Mouse (Mus musculus) CH12.LX (cell line): Measurements from ENCODE around the gene Cbl.

Source experiments
- CHD1 ChIP-seq: IDR thresholded peaks from 2 replicates; pipeline ENCODE4 v1.6.1; 2012; ENCODE audit warnings: low read depth, low read length, improper control_type of control experiment, inconsistent platforms
- CTCF ChIP-seq, 2 experiments: IDR thresholded peaks in 1 of 2; conservative IDR thresholded peaks in 1 of 2; 2 replicates each; pipeline ENCODE4 v1.5.1; 2011 to 2012; ENCODE audit warnings: low read depth in 2 of 2, low read length in 2 of 2, improper control_type of control experiment in 1 of 2, inconsistent platforms in 1 of 2, mild to moderate bottlenecking in 1 of 2, moderate library complexity in 1 of 2
- ELF1 ChIP-seq: IDR thresholded peaks from 2 replicates; pipeline ENCODE4 v1.6.1; 2014; ENCODE audit warnings: low read depth, mild to moderate bottlenecking, inconsistent platforms, low read length, improper control_type of control experiment
- HCFC1 ChIP-seq: IDR thresholded peaks from 2 replicates; pipeline ENCODE4 v1.6.1; 2012; ENCODE audit warnings: low read depth, mild to moderate bottlenecking, inconsistent platforms, low read length, improper control_type of control experiment
- KAT2A ChIP-seq: IDR thresholded peaks from 2 replicates; pipeline ENCODE4 v1.6.1; 2012; ENCODE audit warnings: low read length, improper control_type of control experiment, inconsistent platforms; ENCODE audit not compliant: insufficient replicate concordance
- MAFK ChIP-seq: IDR thresholded peaks from 2 replicates; pipeline ENCODE4 v1.6.1; 2011; ENCODE audit warnings: low read length, improper control_type of control experiment; ENCODE audit not compliant: insufficient replicate concordance
- MAX ChIP-seq: IDR thresholded peaks from 2 replicates; pipeline ENCODE4 v1.6.1; 2011; ENCODE audit warnings: low read length, improper control_type of control experiment
- MYC ChIP-seq: IDR thresholded peaks from 2 replicates; pipeline ENCODE4 v1.6.1; 2011; ENCODE audit warnings: low read depth, mild to moderate bottlenecking, improper control_type of control experiment, low read length
- POLR2A ChIP-seq: IDR thresholded peaks from 2 replicates; pipeline ENCODE4 v1.6.1; 2011; ENCODE audit warnings: low read depth, mild to moderate bottlenecking, improper control_type of control experiment, low read length
- POLR2AphosphoS2 ChIP-seq: IDR thresholded peaks from 2 replicates; pipeline ENCODE4 v1.6.1; 2011; ENCODE audit warnings: low read depth, low read length, improper control_type of control experiment
- RAD21 ChIP-seq: IDR thresholded peaks from 2 replicates; pipeline ENCODE4 v1.6.1; 2011; ENCODE audit warnings: low read depth, mild to moderate bottlenecking, low read length, improper control_type of control experiment, moderate library complexity

DNA sequence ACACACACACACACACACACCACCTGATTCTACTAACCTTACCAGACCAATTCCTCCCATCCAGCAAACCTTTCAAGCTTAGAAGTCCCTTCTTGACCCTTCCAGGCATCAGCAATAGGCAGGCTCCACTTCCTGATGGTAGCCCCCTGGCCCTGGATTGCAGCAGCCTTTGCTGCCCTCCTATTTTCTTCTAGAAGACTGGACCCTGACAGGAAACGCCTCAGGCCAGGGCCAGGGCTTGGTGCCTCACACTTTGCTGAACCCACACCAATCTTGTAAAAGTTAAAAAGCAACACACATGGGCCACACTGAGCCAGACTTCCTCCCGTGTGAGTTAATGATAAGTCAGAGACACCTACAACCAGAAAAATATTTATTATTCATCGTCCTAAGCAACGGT, 3.3 kb upstream of the Cbl start:
- TF ChIP-seq POLR2AphosphoS2 (no peak), MAFK (no peak), MAX (no peak), KAT2A (no peak), MYC (no peak), POLR2A (no peak), CHD1 (no peak), CTCF (conservative IDR thresholded peaks at IDR 0.05 in 1 of 2, IDR thresholded peaks at IDR 0.05 in 1 of 2; ENCODE audit: low read depth in 2 of 2, low read length in 2 of 2) (no peak), HCFC1 (no peak), RAD21 (no peak), ELF1 (no peak)
